Mouse (Mus musculus) spleen, adult 2 months (tissue): ENCODE data around the gene Ctss.

Experiments used
- CTCF ChIP-seq: fragments of 200-500 bp; IDR thresholded peaks from 2 replicates; pipeline ENCODE4 v1.5.1; 2011; ENCODE audit warnings: mild to moderate bottlenecking, inconsistent platforms; ENCODE audit not compliant: insufficient read depth, insufficient read length, insufficient replicate concordance; ENCODE audit errors: extremely low read depth
- POLR2A ChIP-seq: fragments of 200-500 bp; IDR thresholded peaks from 2 replicates; pipeline ENCODE4 v1.6.1; 2011; ENCODE audit warnings: low read depth, low read length, inconsistent platforms

- TF ChIP-seq POLR2A: no peak
- no peak for TF ChIP-seq CTCF
These were observed 15.6 kb downstream of the Ctss start for GRCm38 (mm10) chr3:95542171-95542570.
